In genomic region chr8:109750699-109751098, GRCm38 (mm10) we compare ENCODE assay signal across 9 mouse cellular contexts. TPM values are rescaled to one million over a fixed set of nuclear protein-coding genes. Genes with fewer than 3 reads are reported as not detected.
DNase-seq lines count a peak whose midpoint lies in the region; TF ChIP-seq lines count a peak whose summit lies in the region.
"Had no signal": no experiment of that assay in that cellular context is flagged by ENCODE, and none has a peak within 500 bp of the region (broad histone marks: within the 10 kb centered on the region; RNA-seq: fewer than 3 reads in every experiment).

No protein-coding gene starts in this region.

- no peak for TF ChIP-seq CTCF in gastrocnemius, adult 2 months (IDR thresholded peaks at IDR 0.05)

- intact Hi-C loops in gastrocnemius, adult 2 months (cut with DNase I): no loop called here

- H3K27ac ChIP-seq in gastrocnemius, adult 2 months: no peak overlapping the region
- H3K27ac ChIP-seq: hindbrain, embryonic 15.5 days had no signal

- H3K4me3 ChIP-seq in gastrocnemius, adult 2 months: no peak overlapping the region
- H3K4me3 ChIP-seq: hindbrain, embryonic 15.5 days had no signal

- DNase-seq in embryo, embryonic 11 days: peak; percentile 6
- DNase-seq in embryo, embryonic 10 days (ENCODE audit: low spot score): no peak
- peak; percentile 87 for DNase-seq in MEL-GATA-1-ER (ENCODE audit: extremely low read depth, low read depth)
- DNase-seq in kidney, adult 18-20 months: peak; percentile 48
- DNase-seq in lung, postnatal 4 days: peak; percentile 70 to 75
- peak; percentile 56 for DNase-seq in thymus, postnatal 25 days
- DNase-seq in gastrocnemius, adult 2 months: no peak
- no peak for DNase-seq in layer of hippocampus, postnatal 25 days (ENCODE audit: extremely low spot score in 1 of 2, low spot score in 1 of 2)

RNA-seq across cellular contexts. Expression of gene Atxn1l, which starts 13.2 kb away (rescaled TPM):
- total RNA-seq in gastrocnemius, adult 2 months (2021): 10 to 100 TPM; 20.4 to 21.9 TPM
- total RNA-seq in layer of hippocampus, postnatal 25 days (2021): 10 to 100 TPM; 38.7 to 45.0 TPM

RNA-seq across cellular contexts. Expression of gene Ap1g1, which starts 27.7 kb away (rescaled TPM):
- 10 to 100 TPM; 39.9 to 40.0 TPM for total RNA-seq in gastrocnemius, adult 2 months (2021)
- 10 to 100 TPM; 83.0 to 92.1 TPM for total RNA-seq in layer of hippocampus, postnatal 25 days (2021)

RNA-seq across cellular contexts. Expression of gene Zfp821, which starts 45.4 kb away (rescaled TPM):
- 1 to 10 TPM; 5.8 to 6.0 TPM for total RNA-seq in gastrocnemius, adult 2 months (2021)
- 10 to 100 TPM; 45.3 to 47.3 TPM for total RNA-seq in layer of hippocampus, postnatal 25 days (2021)

RNA-seq across cellular contexts. Expression of gene Ist1, which starts 57.6 kb away (rescaled TPM):
- 10 to 100 TPM; 31.6 to 34.1 TPM for total RNA-seq in gastrocnemius, adult 2 months (2021)
- total RNA-seq in layer of hippocampus, postnatal 25 days (2021): 10 to 100 TPM; 84.7 to 86.4 TPM

Comparison
In these comparisons a context has a peak if more than half of its experiments do, and no peak if none do; other contexts are left out.
1. DNase-seq: peak in embryo, embryonic 11 days (single experiment), MEL-GATA-1-ER (single experiment), kidney, adult 18-20 months (single experiment), lung, postnatal 4 days (2 of 2) and thymus, postnatal 25 days (single experiment); none in embryo, embryonic 10 days (single experiment), gastrocnemius, adult 2 months (single experiment) and layer of hippocampus, postnatal 25 days (0 of 2).
2. RNA of gene Zfp821, which starts 45.4 kb away (total RNA-seq): 45.3 to 47.3 TPM in layer of hippocampus, postnatal 25 days; 5.8 to 6.0 TPM in gastrocnemius, adult 2 months; every median in the first group is over 4 times any median in the second.